ENCODE assay signal across 24 mouse cellular contexts in genomic region chr7:43841701-43842100, GRCm38 (mm10). TPM values are rescaled to one million over a fixed set of nuclear protein-coding genes. Genes with fewer than 3 reads are reported as not detected.
"Had no signal": no experiment of that assay in that cellular context is flagged by ENCODE, and none has a peak within 500 bp of the region (broad histone marks: within the 10 kb centered on the region; RNA-seq: fewer than 3 reads in every experiment).

TSS of gene Klk5 (plus strand) at chr7:43841971.

- H3K9ac ChIP-seq: liver, postnatal 0 days; lung, embryonic 15.5 days; midbrain, embryonic 13.5 days; midbrain, embryonic 15.5 days; neural tube, embryonic 12.5 days; stomach, embryonic 15.5 days had no signal

- H3K4me2 ChIP-seq: lung, embryonic 15.5 days; midbrain, embryonic 11.5 days; midbrain, embryonic 13.5 days; midbrain, embryonic 15.5 days; neural tube, embryonic 12.5 days; stomach, embryonic 15.5 days had no signal

- H3K4me3 ChIP-seq: lung, embryonic 15.5 days; megakaryocyte, embryonic 14.5 days; midbrain, embryonic 13.5 days; midbrain, embryonic 15.5 days; neural tube, embryonic 12.5 days; stomach, embryonic 15.5 days had no signal

- H3K27ac ChIP-seq: lung, embryonic 15.5 days; macrophage; midbrain, embryonic 13.5 days; midbrain, embryonic 15.5 days; neural tube, embryonic 12.5 days; stomach, embryonic 15.5 days had no signal

- ATAC-seq: liver, postnatal 0 days; lung, postnatal 0 days; midbrain, embryonic 13.5 days; midbrain, embryonic 15.5 days had no signal

- H3K4me1 ChIP-seq: lung, embryonic 15.5 days; megakaryocyte, embryonic 14.5 days; midbrain, embryonic 13.5 days; midbrain, embryonic 15.5 days; neural tube, embryonic 12.5 days; stomach, embryonic 15.5 days had no signal

- DNase-seq: liver, postnatal 0 days; lung, adult 2 months; lung, postnatal 14 days; lung, postnatal 36 days; right cerebral cortex, postnatal 14 days; thymus, adult 2 months; thymus, postnatal 25 days; thymus, postnatal 4 days had no signal

- H3K27me3 ChIP-seq: lung, embryonic 15.5 days; megakaryocyte, embryonic 14.5 days; midbrain, embryonic 13.5 days; midbrain, embryonic 15.5 days; neural tube, embryonic 12.5 days; stomach, embryonic 15.5 days had no signal

- H3K36me3 ChIP-seq: lung, embryonic 15.5 days; midbrain, embryonic 13.5 days; midbrain, embryonic 15.5 days; neural tube, embryonic 12.5 days; stomach, embryonic 15.5 days had no signal

- H3K9me3 ChIP-seq: lung, embryonic 15.5 days; midbrain, embryonic 13.5 days; midbrain, embryonic 15.5 days; neural tube, embryonic 12.5 days; stomach, embryonic 15.5 days had no signal

RNA-seq across cellular contexts. Expression of gene Klk5, which starts in this region (rescaled TPM):
- total RNA-seq: megakaryocyte progenitor cell, adult 5-6 weeks; midbrain, postnatal 0 days; monocyte, adult 5-6 weeks; neutrophil, adult 5-6 weeks had no signal
- polyA plus RNA-seq: liver, postnatal 0 days; lung, embryonic 15.5 days; lung, postnatal 0 days; macrophage; midbrain, embryonic 11.5 days; midbrain, embryonic 13.5 days; midbrain, embryonic 15.5 days; midbrain, postnatal 0 days; neural tube, embryonic 12.5 days; neural tube, embryonic 14.5 days; spleen, adult 2 months; stomach, embryonic 15.5 days; urinary bladder, adult 2 months had no signal
